Mouse (Mus musculus) adrenal gland, postnatal 4 days (tissue): Measurements from ENCODE around the gene Cdr2l. TPM values are rescaled to one million over a fixed set of nuclear protein-coding genes. Genes with fewer than 3 reads are reported as not detected.

Experiments
- DNase-seq, 2 experiments: peaks; one replicate each; pipeline ENCODE4 v3.0.0; 2021 to 2022; ENCODE audit warnings: low spot score in 2 of 2, mixed read lengths in 2 of 2
- long read RNA-seq, 2 experiments: library from polyadenylated mRNA; stranded (forward); transcript quantifications; one replicate each; pipeline ENCODE4 v2.0.0; 2021
- total RNA-seq, 2 experiments: library from RNA; stranded (reverse); gene quantifications; 2 replicates each; pipeline ENCODE4 v1.2.3; 2021

Gene Cdr2l
- total RNA-seq: 10 to 100 TPM; 44.3 to 47.4 TPM
- long read RNA-seq, experiment 1, transcript Cdr2l-201 (5 exons, 3,700 nt): major isoform, 17 of 31 reads
- long read RNA-seq, experiment 1, partial matches to known transcripts: 8 of 31 reads
- long read RNA-seq, experiment 1, other reads (novel, unspliced or antisense): 6 of 31 reads
- long read RNA-seq, experiment 2, transcript Cdr2l-201 (5 exons, 3,700 nt): major isoform, 48 of 65 reads
- long read RNA-seq, experiment 2, partial matches to known transcripts: 16 of 65 reads
- long read RNA-seq, experiment 2, other reads (novel, unspliced or antisense): 1 of 65 reads

- peak; percentile 74 to 84 for DNase-seq
Measured at GRCm38 (mm10) chr11:115381743-115382539, at the start of gene Cdr2l. Gene Cdr2l (plus strand): TSS chr11:115381916.

DNA sequence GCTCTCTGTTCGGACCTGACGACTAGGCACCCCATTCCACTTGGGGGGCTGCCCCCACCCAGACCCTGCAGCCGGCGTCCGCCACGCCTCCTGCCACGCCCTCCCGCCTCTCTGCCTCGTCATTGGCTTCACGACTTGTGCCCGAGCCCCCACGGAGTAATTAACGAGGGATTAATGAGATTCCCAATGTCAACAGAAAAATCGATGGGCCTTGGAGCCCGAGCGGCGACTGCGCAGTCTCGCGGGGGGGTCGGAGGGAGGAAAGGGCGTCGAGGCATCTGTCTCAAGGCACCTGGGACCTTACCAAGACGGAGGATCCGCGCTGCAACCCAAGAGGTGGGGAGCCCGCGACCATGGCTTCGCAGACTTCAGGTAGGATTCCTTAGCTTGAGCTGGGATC lies 47.2 kb upstream of the Cdr2l start, which contains the start of gene Otop3:
Gene Otop3, plus strand, starts transcription at position 201 of the 400 bp plus-strand sequence.
- DNase-seq: no peak

DNA sequence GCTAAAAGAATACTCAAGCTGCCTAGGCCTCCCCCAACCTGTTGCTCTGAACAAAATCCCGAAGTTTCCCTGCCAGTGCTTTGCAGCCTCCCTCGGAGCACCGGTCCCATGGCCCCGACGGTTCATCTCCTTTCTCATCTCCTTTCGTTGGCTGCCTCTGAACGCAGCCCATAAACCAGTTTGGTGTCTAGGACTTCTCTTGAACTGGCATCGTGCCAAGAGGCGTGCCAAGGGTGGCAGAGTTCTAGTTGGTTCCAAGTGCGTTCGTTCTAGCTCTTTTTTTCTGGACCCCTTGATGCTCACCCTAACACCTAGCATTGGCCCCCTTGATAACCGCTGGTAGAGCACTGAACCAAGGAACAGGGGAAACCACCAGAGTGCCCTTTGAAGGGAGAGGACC lies 46.5 kb upstream of the Cdr2l start:
- no peak for DNase-seq

DNA sequence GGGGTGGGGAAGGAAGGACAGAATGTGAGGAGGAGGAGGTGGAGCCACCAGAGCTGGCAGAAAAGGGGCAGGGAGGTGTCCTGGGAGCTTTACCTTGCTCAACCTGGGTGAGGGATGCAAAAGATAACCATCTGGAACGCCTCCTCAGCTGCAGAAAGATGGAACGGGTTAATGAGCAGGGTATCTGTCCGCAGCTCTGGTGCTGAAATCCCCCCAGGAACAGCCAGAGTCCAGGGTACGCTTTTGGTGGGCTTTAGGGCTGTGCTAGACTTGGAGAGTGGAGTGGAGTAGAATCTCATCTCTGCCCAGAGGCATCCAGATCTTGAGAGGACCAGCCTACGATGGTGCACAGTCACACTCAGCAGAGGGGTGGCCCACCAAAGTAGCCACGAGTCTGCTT lies 45.6 kb upstream of the Cdr2l start:
- no peak for DNase-seq

DNA sequence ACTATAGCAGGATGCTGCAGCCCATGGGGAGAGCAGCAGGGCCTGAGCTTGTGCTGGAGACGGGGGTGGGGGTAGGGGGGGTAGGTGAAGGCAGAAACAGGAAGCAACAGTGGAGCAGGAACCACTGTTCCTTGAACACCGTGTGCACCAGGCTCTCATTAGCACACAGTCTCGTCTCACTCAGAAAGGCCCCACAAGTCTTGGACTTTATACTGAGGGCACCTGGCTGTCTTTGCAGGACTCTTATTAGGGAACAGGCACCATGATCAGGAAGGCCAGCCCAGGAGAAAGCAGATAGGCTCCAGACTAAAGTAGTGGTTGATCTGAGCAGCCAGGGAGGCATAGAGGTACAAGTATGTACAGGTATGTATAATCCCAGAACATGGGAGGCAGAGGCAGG lies 44.4 kb upstream of the Cdr2l start:
- no peak for DNase-seq

DNA sequence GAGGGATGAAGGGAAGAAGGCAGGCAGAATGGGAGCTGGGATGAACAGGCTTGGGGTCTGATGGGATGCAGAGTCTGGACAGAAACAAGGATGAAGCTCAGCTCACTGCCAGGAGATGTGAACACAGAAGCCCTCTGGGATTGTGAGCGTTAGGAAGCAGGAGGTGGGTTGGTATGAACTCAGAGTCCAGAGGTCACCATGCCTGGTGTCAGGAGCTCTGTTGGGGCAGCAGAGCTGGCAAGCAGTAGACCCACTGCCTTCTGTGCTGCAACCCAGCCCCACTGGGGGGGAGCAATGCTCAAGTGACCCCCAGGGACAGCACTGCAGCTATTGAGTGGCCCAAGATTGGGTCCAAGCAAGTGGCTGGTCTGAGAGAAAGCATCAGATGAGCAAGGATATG lies 43.9 kb upstream of the Cdr2l start:
- DNase-seq: no peak

DNA sequence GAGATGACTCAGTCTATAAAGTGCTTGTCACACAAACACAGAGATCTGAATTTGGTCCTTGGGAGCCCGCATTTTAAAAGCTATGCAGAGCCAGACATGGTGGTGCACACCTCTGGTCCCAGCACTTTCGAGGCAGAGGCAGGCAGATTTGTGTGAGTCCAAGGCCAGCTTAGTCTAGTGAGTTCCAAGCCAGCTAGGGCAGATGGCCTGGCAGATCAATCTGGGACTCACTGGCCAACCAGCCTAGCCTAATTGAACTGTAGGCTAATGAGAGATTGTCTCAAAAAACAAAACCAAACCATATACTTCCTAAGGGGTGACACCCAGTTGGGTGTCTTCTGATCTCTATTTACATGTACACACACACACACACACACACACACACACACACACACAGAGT lies 40.5 kb upstream of the Cdr2l start:
- DNase-seq: no peak

GRCm38 (mm10) chr11:115341866-115342265 lies 39.9 kb upstream of the Cdr2l start:
- DNase-seq: no peak

GRCm38 (mm10) chr11:115344967-115345366 lies 36.7 kb upstream of the Cdr2l start:
- DNase-seq: no peak

- no peak for DNase-seq
Measured at GRCm38 (mm10) chr11:115345515-115345914, 36.2 kb upstream of the Cdr2l start.

DNA sequence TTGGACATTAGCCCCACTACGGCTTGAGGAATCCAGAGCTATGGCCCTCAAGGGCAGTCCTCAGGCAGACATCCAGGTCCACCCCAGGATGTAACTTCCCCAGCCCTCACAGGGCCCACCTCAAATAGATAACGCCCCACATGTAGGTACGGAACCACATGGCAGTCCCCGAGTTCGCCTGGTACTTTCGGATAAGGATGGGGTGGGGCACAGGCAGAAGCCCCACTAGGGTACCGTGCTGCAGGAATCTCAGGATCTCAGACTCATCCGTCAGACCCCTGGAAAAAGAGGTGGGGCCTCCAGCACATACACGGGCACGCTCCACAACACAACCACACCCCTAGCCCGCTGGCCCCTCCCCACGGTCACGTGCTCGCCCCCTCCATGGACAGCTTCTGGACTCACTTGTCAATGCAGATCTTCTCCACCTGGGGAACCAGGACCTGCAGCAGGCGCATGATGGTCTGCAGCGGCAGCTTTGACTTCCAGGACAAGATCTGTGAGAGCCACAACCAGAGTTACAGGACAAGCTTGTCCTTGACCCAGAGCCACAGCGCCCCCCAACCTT lies 33.0 kb upstream of the Cdr2l start:
- DNase-seq: no peak

GRCm38 (mm10) chr11:115349976-115350375 lies 31.7 kb upstream of the Cdr2l start:
- DNase-seq: no peak

DNA sequence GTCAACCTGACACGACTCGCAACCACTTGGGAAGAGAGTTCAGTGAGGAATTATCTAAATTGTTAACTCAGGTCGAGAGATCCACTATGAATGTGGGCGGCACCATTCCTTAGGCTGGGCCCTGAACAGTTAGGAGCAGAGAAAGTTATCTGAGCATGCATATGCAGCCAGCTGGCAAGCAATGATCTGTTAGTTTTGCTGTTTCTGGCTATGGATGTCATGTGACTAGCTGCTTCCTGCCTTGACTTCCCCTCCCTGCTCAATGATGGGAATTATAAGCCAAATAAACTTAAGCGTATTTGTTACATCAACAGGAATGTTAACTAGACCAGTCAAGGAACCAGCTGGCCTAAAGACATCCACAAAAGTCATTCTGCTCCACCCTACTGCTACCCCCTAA lies 28.3 kb upstream of the Cdr2l start:
- no peak for DNase-seq

DNA sequence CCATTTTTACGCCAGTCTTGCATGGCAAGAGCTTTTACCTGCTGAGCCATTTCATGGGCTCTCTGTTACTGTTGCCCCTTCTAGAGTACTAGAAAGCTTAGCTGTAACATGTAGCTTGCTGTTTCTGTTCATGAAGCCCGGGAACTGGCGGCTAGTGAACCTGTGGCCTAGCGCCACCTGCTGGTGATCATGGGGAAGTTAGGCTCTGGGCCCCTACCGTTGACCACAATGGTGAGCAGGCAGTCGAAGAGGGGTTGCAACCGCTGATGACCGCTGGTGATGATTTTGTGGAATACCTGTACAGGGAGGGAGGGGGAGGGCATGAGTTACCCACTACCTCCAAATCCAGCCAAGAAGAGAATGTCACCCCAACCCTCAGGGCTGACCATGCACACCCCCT lies 27.5 kb upstream of the Cdr2l start:
- peak; percentile 44 to 46 for DNase-seq

DNA sequence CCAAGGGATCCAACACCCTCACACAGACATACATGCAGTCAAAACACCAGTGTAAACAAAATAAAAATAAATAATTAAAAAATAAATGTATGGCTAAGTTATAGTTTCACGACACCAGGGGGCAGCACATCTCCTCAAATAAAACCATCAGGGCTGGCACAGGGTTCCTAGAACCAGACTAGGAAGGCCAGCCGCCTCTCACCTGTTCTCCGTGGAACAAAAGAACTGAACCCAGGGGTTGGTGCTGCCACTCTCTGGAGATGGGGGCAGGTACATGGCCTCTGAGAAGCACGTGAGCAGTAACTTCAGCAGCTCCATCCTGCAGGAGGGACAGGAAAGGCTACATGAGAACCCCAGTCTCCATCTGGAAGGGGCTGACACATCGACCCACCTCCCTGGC lies 23.2 kb upstream of the Cdr2l start:
- DNase-seq: peak in 1 of 2 experiments; percentile 60

- no peak for DNase-seq
Measured at GRCm38 (mm10) chr11:115359293-115359692, 22.4 kb upstream of the Cdr2l start.

DNA sequence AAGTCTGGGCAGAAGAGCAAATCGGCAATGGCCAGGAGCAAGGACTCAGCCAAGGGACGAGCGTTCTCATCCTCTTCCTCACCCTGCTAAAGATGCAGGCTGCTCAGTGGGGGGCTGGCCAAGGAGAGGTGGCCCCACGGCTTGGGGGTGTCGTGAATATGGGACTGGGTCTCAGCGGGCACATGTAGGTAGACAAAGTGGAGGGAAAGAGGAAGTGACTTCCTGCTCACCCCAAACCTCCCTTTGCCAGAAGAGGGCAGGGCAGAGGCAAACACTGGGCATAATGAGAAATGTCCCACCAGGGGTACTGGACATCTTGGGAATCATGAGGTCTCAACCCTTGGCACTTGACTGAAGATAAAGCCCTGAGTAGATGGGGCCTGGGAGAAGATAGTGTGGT lies 22.0 kb upstream of the Cdr2l start:
- DNase-seq: no peak

GRCm38 (mm10) chr11:115364136-115364535 lies 17.6 kb upstream of the Cdr2l start:
- DNase-seq: no peak

- DNase-seq: no peak
Measured at GRCm38 (mm10) chr11:115366039-115366705, 15.5 kb upstream of the Cdr2l start.

GRCm38 (mm10) chr11:115366706-115367394 lies 14.9 kb upstream of the Cdr2l start:
- DNase-seq: no peak

- peak; percentile 57 to 66 for DNase-seq
Measured at GRCm38 (mm10) chr11:115367395-115367944, 14.2 kb upstream of the Cdr2l start, which contains the start of gene Hid1. Gene Hid1 (minus strand): TSS chr11:115367756.
